Mouse (Mus musculus): Measurements from ENCODE around the gene Polr1e. TPM values are rescaled to one million over a fixed set of nuclear protein-coding genes. Genes with fewer than 3 reads are reported as not detected.
A peak's percentile ranks its signal among the peaks of the same experiment; 100 is the strongest.
"Not testable (repeated sequence)": the region's sequence is repeated elsewhere in the genome, so short reads cannot be mapped to it uniquely, and the experiment has no call there.

Polr1e gene
- polyA plus RNA-seq, 1 experiment from 2014 or later, result 58.6 TPM

DNA sequence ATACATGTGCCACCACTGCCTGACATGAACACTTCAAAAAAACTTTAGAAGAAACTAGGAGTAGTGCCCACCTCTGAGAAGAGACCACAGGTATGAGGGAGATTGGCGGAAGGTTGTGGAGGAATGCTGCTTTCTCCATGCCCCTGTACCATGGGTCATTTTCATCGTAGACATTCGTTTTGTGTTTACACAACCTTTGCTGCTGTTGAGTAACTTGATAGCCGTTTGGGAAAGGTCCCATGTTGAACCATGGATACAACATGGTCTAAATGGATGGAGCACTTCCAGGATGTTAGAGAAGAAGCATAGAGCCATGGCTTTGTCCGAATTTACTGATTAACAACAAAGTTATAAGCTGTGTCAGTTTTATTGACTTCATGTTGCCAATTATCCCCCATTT is 40.2 kb upstream of the Polr1e start:
- 74% methylated on average over 5 of the region's 5 CpGs for WGBS
- Histone ChIP-seq H3K4me1 (replicated peaks; ENCODE audit: control insufficient read depth, insufficient read depth, low read length) (peaks cover 28% of the 10 kb centered on the region), H3K9me3 (ENCODE audit: control insufficient read depth, low read length) (no peaks in the 10 kb centered on the region), H3K4me3 (ENCODE audit: low read depth, low read length) (no peak overlapping the region), H3K9ac (ENCODE audit: low read depth, low read length) (no peak overlapping the region), H3K36me3 (ENCODE audit: control insufficient read depth, insufficient read depth, low read length) (no peaks in the 10 kb centered on the region), H3K27me3 (replicated peaks; ENCODE audit: control insufficient read depth, insufficient read depth, low read length) (no peaks in the 10 kb centered on the region), H3K4me2 (no peak overlapping the region), H3K27ac (ENCODE audit: low read depth, low read length) (no peak overlapping the region)
- no peak for DNase-seq (ENCODE audit: low spot score)
- ATAC-seq (replicated peaks; ENCODE audit: low FRiP score), result no peak

DNA sequence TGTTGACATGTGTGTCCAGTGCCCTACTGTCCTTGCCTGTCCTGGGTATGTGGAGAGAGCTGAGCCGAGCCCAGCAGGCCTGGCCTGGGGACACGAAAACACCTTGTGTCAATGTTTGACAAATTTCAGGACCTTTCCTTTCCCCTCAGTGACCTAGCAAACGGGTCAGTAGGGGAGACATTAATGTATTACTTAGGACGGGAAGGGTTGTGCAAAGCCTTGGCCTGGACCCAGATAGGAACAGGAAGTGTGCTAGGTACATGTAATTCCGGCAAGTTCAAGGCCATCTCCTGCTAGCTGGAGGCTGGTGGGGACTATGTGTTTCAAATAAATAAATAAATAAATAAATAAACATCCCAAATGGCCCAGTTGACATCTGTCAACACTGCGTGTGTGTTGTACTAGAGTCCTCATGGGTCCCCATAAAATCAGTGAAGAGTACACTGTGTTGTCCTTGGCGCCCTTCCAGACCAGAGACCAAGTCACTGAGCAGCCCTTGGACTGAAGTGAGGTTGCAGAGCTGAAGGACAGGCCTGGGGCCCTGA is 38.5 kb upstream of the Polr1e start:
- no peak for ATAC-seq (replicated peaks; ENCODE audit: low FRiP score)
- 65% methylated on average over 7 of the region's 7 CpGs for WGBS
- H3K27ac ChIP-seq (ENCODE audit: low read depth, low read length), result peak overlapping the region; percentile 91

DNA sequence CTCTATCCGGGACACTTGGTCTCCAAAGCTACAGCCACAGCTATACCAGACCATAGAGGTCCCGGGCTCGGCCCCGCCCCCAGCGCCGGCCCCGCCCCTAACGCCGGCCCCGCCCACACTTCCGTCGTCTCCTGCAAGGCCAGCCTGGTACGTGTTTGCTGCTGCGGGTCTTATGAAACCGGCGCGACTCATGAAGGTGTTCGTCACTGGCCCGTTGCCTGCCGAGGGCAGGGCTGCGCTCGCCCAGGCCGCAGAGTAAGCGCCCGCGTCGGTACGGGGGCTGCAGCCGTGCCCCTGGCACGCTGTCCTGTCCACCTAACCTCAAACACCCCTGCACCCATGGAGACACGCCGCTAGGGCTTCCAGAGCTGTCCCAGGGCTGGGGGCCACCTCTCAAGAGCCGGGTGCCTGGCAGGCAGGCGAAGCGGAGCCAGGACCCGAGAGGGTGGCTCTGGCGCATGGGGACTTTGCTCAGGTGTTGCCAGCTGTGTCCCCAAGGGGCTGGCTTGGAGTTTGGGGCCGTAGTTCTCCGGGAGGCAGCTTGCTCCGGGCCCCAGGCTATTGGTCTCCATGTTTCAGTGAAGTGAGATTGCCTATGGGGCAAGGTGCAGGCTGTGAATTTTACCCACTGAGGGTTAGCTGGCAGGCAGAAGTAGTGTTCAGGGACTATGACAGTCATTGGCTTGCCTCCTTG is 37.0 kb upstream of the Polr1e start, which contains the start of gene Grhpr:
Gene Grhpr (plus strand): TSS at position 116 of the 694 bp plus-strand sequence.
- peaks cover 26% of the 10 kb centered on the region for H3K4me1 ChIP-seq (replicated peaks; ENCODE audit: control insufficient read depth, insufficient read depth, low read length)
- peak; percentile 98 for DNase-seq (ENCODE audit: low spot score)
- peak; percentile 95 for ATAC-seq (replicated peaks; ENCODE audit: low FRiP score)
- H3K4me2 ChIP-seq, result peak within 1 kb of the TSS; percentile 88
- under 1% methylated on average over 40 of the region's 40 CpGs for WGBS
- peaks cover 5% of the 10 kb centered on the region; the same call in 1 of the 2 replicates for H3K36me3 ChIP-seq (ENCODE audit: control insufficient read depth, insufficient read depth, low read length)
- H3K27ac ChIP-seq (ENCODE audit: low read depth, low read length), result peak within 1 kb of the TSS; percentile 91
- no peaks in the 10 kb centered on the region for H3K9me3 ChIP-seq (ENCODE audit: control insufficient read depth, low read length)
- peak within 1 kb of the TSS; percentile 96 for H3K9ac ChIP-seq (ENCODE audit: low read depth, low read length)
- H3K27me3 ChIP-seq (replicated peaks; ENCODE audit: control insufficient read depth, insufficient read depth, low read length), result no peaks in the 10 kb centered on the region
- H3K4me3 ChIP-seq (ENCODE audit: low read depth, low read length), result peak within 1 kb of the TSS; percentile 90

More for the DNA sequence above, 38.5 kb upstream of the Polr1e start:
- DNase-seq (ENCODE audit: low spot score), result no peak
- H3K9ac ChIP-seq (ENCODE audit: low read depth, low read length), result no peak overlapping the region
- no peak overlapping the region for H3K4me2 ChIP-seq
- H3K36me3 ChIP-seq (ENCODE audit: control insufficient read depth, insufficient read depth, low read length), result peaks cover 4% of the 10 kb centered on the region; the same call in 1 of the 2 replicates
- no peaks in the 10 kb centered on the region for H3K27me3 ChIP-seq (replicated peaks; ENCODE audit: control insufficient read depth, insufficient read depth, low read length)
- no peaks in the 10 kb centered on the region for H3K9me3 ChIP-seq (ENCODE audit: control insufficient read depth, low read length)
- H3K4me3 ChIP-seq (ENCODE audit: low read depth, low read length), result no peak overlapping the region
- peaks cover 26% of the 10 kb centered on the region for H3K4me1 ChIP-seq (replicated peaks; ENCODE audit: control insufficient read depth, insufficient read depth, low read length)

DNA sequence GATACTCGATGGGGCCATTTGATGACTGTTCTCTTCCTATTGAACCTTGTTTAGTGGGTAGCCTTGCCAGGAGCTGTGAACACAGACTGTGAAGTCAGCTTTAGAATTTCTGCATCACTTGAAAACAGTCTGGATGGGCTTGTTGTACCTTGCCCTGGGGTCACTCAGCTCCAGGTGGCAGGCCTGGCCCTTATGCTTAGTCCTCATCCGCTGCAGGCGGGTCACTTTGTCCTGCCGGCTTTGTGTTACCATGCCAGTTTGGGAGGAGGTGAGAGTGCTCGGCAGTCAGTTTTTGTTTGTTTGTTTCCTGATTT is 36.5 kb upstream of the Polr1e start:
- Histone ChIP-seq H3K9ac (ENCODE audit: low read depth, low read length) (peak overlapping the region; percentile 96), H3K27me3 (replicated peaks; ENCODE audit: control insufficient read depth, insufficient read depth, low read length) (no peaks in the 10 kb centered on the region), H3K9me3 (ENCODE audit: control insufficient read depth, low read length) (no peaks in the 10 kb centered on the region), H3K4me1 (replicated peaks; ENCODE audit: control insufficient read depth, insufficient read depth, low read length) (peaks cover 26% of the 10 kb centered on the region), H3K4me3 (ENCODE audit: low read depth, low read length) (peak overlapping the region; percentile 90), H3K27ac (ENCODE audit: low read depth, low read length) (peak overlapping the region; percentile 91; the same call in 1 of the 2 replicates), H3K4me2 (peak overlapping the region; percentile 88), H3K36me3 (ENCODE audit: control insufficient read depth, insufficient read depth, low read length) (peaks cover 8% of the 10 kb centered on the region; the same call in 1 of the 2 replicates)
- DNase-seq (ENCODE audit: low spot score) (no peak), ATAC-seq (replicated peaks; ENCODE audit: low FRiP score) (no peak)
- 39% methylated on average over 5 of the region's 5 CpGs for WGBS

DNA sequence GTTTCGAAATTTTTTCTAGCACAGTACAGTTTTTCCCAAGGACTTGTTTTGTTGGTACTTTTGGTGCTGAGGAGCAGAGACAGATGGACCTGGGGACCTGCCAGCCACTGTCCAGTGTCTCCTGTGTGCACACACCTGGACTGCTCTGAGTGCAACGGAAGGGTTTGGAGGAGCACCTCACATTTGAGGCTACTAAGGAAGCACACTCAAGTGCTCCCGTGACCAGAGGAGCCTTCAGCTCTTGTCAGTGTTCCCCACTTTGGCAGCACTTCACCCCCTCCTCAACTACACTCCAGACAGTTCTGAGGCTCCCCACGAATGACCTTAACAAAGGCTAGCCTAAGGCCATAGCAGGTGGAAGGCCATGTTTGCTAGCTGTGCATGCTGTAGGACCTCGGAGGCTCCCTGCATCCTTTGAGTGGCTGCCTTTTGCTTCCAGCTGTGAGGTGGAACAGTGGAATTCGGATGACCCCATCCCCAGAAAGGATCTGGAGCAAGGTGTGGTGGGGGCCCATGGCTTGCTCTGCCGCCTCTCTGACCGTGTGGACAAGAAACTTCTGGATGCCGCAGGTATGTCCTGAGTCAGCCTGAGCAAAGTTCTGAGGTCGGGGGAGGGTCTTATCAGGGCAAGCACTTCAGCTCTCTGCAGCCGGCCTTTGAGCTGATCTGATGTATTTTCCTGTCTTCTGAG is 35.8 kb upstream of the Polr1e start:
- peak overlapping the region; percentile 90 for H3K4me3 ChIP-seq (ENCODE audit: low read depth, low read length)
- peak overlapping the region; percentile 88 for H3K4me2 ChIP-seq
- 57% methylated on average over 11 of the region's 11 CpGs for WGBS
- H3K9ac ChIP-seq (ENCODE audit: low read depth, low read length), result peak overlapping the region; percentile 96
- no peaks in the 10 kb centered on the region for H3K27me3 ChIP-seq (replicated peaks; ENCODE audit: control insufficient read depth, insufficient read depth, low read length)
- peaks cover 26% of the 10 kb centered on the region for H3K4me1 ChIP-seq (replicated peaks; ENCODE audit: control insufficient read depth, insufficient read depth, low read length)
- H3K27ac ChIP-seq (ENCODE audit: low read depth, low read length), result peak overlapping the region; percentile 91; the same call in 1 of the 2 replicates
- ATAC-seq (replicated peaks; ENCODE audit: low FRiP score), result no peak
- DNase-seq (ENCODE audit: low spot score), result no peak
- H3K36me3 ChIP-seq (ENCODE audit: control insufficient read depth, insufficient read depth, low read length), result peaks cover 10% of the 10 kb centered on the region
- no peaks in the 10 kb centered on the region for H3K9me3 ChIP-seq (ENCODE audit: control insufficient read depth, low read length)

DNA sequence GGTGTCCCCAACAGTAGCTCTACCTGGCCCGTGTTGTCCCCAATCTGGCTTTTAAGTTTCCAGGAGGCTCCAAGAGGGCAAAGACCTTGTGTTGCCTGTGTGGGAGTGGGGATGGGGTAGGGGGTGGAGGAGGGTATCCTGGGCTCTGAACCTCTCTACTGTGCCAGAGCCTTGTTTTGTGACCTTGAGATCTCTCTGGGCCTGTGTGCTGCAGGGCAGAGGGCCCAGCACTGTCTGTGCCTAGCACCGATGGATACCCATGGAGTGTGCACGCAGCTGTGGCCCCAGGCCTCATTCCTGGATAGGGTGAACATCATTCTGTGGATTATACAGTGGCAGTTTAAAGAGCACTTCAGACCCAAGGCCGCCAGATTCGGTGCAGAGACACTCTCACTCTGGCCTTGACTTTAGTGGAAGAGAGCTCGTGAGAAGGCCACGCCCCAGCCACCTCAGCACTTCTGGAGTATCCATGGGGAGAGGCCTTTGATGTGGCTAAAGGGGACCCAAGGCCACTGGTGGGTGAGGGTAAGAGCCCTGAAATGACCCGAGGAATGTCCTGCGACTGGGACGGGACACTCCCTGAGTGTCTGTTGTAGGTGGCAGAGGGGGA is 35.1 kb upstream of the Polr1e start:
- no peaks in the 10 kb centered on the region for H3K9me3 ChIP-seq (ENCODE audit: control insufficient read depth, low read length)
- H3K4me3 ChIP-seq (ENCODE audit: low read depth, low read length), result peak overlapping the region; percentile 90
- 72% methylated on average over 10 of the region's 10 CpGs for WGBS
- peaks cover 12% of the 10 kb centered on the region for H3K36me3 ChIP-seq (ENCODE audit: control insufficient read depth, insufficient read depth, low read length)
- H3K9ac ChIP-seq (ENCODE audit: low read depth, low read length), result peak overlapping the region; percentile 96
- H3K4me2 ChIP-seq, result peak overlapping the region; percentile 88
- peaks cover 26% of the 10 kb centered on the region for H3K4me1 ChIP-seq (replicated peaks; ENCODE audit: control insufficient read depth, insufficient read depth, low read length)
- no peak overlapping the region for H3K27ac ChIP-seq (ENCODE audit: low read depth, low read length)
- DNase-seq (ENCODE audit: low spot score) (no peak), ATAC-seq (replicated peaks; ENCODE audit: low FRiP score) (no peak)
- H3K27me3 ChIP-seq (replicated peaks; ENCODE audit: control insufficient read depth, insufficient read depth, low read length), result no peaks in the 10 kb centered on the region

DNA sequence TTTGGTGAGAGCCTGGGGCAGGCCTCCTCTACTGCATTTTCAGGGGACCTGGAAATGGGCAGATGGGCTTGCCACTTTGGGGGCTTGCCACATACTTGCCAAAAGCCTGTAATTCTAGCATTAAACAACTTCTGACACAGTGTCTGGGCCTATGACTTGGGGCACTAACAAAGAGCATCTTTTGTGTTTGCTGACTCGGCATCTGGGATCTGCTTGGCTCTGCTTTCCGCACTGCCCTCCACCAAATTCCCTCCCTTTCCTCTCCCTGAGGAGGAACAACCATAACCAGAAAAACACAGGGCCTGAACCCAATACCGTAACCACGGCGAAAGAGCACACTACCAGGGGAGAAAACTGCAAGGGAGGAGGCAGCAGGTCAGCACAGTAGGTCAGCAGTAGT is 27.8 kb upstream of the Polr1e start:
- ATAC-seq (replicated peaks; ENCODE audit: low FRiP score), result no peak
- H3K4me1 ChIP-seq (replicated peaks; ENCODE audit: control insufficient read depth, insufficient read depth, low read length), result peaks cover 9% of the 10 kb centered on the region

DNA sequence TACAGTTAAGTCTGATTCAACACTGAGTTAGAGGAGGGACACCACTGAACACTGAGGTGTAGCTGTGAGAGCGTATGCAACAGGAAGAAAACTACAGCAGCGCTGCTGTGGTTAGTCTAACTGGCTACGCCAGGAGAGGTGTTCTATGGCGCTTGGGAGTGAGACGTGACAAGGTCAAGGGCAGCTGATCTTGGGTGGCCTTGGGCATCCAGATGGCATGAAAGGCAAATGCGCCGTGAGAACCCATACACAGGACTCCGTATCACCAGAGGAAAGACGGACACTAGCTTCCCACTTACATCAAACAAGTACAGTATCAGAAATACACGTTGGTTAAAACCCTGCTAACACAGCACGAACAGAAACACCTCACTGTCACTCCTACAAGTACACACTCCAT is 26.1 kb upstream of the Polr1e start:
- H3K27me3 ChIP-seq (replicated peaks; ENCODE audit: control insufficient read depth, insufficient read depth, low read length); DNase-seq (ENCODE audit: low spot score); H3K9me3 ChIP-seq (ENCODE audit: control insufficient read depth, low read length); H3K27ac ChIP-seq (ENCODE audit: low read depth, low read length); ATAC-seq (replicated peaks; ENCODE audit: low FRiP score); H3K9ac ChIP-seq (ENCODE audit: low read depth, low read length); H3K4me2 ChIP-seq; H3K4me3 ChIP-seq (ENCODE audit: low read depth, low read length): not testable (repeated sequence)
- peaks cover 28% of the 10 kb centered on the region for H3K36me3 ChIP-seq (ENCODE audit: control insufficient read depth, insufficient read depth, low read length)
- peaks cover 14% of the 10 kb centered on the region for H3K4me1 ChIP-seq (replicated peaks; ENCODE audit: control insufficient read depth, insufficient read depth, low read length)
- 90% methylated on average over 11 of the region's 11 CpGs for WGBS

More for the DNA sequence above, 27.8 kb upstream of the Polr1e start:
- Histone ChIP-seq H3K9ac (ENCODE audit: low read depth, low read length) (no peak overlapping the region), H3K27ac (ENCODE audit: low read depth, low read length) (no peak overlapping the region), H3K9me3 (ENCODE audit: control insufficient read depth, low read length) (no peaks in the 10 kb centered on the region), H3K4me2 (no peak overlapping the region), H3K4me3 (ENCODE audit: low read depth, low read length) (no peak overlapping the region), H3K27me3 (replicated peaks; ENCODE audit: control insufficient read depth, insufficient read depth, low read length) (no peaks in the 10 kb centered on the region), H3K36me3 (ENCODE audit: control insufficient read depth, insufficient read depth, low read length) (peaks cover 32% of the 10 kb centered on the region)
- WGBS, result 86% methylated on average over 5 of the region's 5 CpGs
- DNase-seq (ENCODE audit: low spot score), result no peak
